ENCODE assay signal across 30 mouse cellular contexts in genomic region chr12:79369512-79370165, GRCm38 (mm10).
DNase-seq lines count a peak whose midpoint lies in the region; ATAC-seq and TF ChIP-seq lines count a peak whose summit lies in the region.
"Had no signal": no experiment of that assay in that cellular context is flagged by ENCODE, and none has a peak within 500 bp of the region (broad histone marks: within the 10 kb centered on the region; RNA-seq: fewer than 3 reads in every experiment).

No protein-coding gene starts in this region.

- H3K4me2 ChIP-seq in embryonic facial prominence, embryonic 12.5 days (replicated peaks), result no peak overlapping the region
- no peak overlapping the region for H3K4me2 ChIP-seq in heart, embryonic 16.5 days (ENCODE audit: low read depth, low read length)
- no peak overlapping the region for H3K4me2 ChIP-seq in embryonic facial prominence, embryonic 15.5 days (replicated peaks)
- H3K4me2 ChIP-seq: forebrain, embryonic 13.5 days; hindbrain, embryonic 13.5 days; liver, embryonic 11.5 days; lung, embryonic 15.5 days; midbrain, embryonic 12.5 days; neural tube, embryonic 12.5 days had no signal

- no peak overlapping the region for H3K9ac ChIP-seq in embryonic facial prominence, embryonic 12.5 days
- no peak overlapping the region for H3K9ac ChIP-seq in heart, embryonic 16.5 days (ENCODE audit: low read length)
- H3K9ac ChIP-seq in heart, adult 2 months (ENCODE audit: low read depth, low read length), result no peak overlapping the region
- no peak overlapping the region for H3K9ac ChIP-seq in MEL (ENCODE audit: control insufficient read depth, low read depth, low read length, poor library complexity, severe bottlenecking)
- no peak overlapping the region for H3K9ac ChIP-seq in embryonic facial prominence, embryonic 15.5 days
- H3K9ac ChIP-seq: forebrain, embryonic 13.5 days; hindbrain, embryonic 13.5 days; lung, embryonic 15.5 days; midbrain, embryonic 12.5 days; neural tube, embryonic 12.5 days had no signal

- no peak for DNase-seq in embryonic facial prominence, embryonic 10.5 days (ENCODE audit: low spot score)
- no peak for DNase-seq in heart, adult 2 months
- no peak for DNase-seq in MEL (ENCODE audit: low read depth, low spot score)
- DNase-seq in cerebellum, postnatal 14 days, result no peak
- DNase-seq in cerebellum, adult 11-12 months, result no peak
- DNase-seq: adrenal gland, adult 8-10 months; cerebellum, adult 18-20 months; cerebellum, postnatal 10 days; gastrocnemius, postnatal 10 days; heart, postnatal 14 days; kidney, postnatal 14 days; layer of hippocampus, adult 9-11 months; lung, postnatal 36 days; right cerebral cortex, adult 18-20 months; spleen, adult 18-20 months; thymus, adult 2 months; thymus, postnatal 36 days had no signal

- 64% methylated on average over 7 of the region's 7 CpGs for WGBS in embryonic facial prominence, embryonic 12.5 days
- 75% methylated on average over 7 of the region's 7 CpGs for WGBS in embryonic facial prominence, embryonic 10.5 days
- WGBS in heart, embryonic 16.5 days, result 68% methylated on average over 7 of the region's 7 CpGs
- WGBS in heart, adult 2 months, result 72% methylated on average over 7 of the region's 7 CpGs
- WGBS in embryonic facial prominence, embryonic 15.5 days, result 53% methylated on average over 7 of the region's 7 CpGs

- no peak for TF ChIP-seq EP300 in heart, adult 2 months (IDR thresholded peaks at IDR 0.05; ENCODE audit: insufficient read depth, low read depth, low read length)
- TF ChIP-seq EP300 in MEL (IDR thresholded peaks at IDR 0.05; ENCODE audit: low read depth in 1 of 2, low read length in 2 of 2), result 0 out of 4 replicates have a peak, but pooled peaks of 1 of the 2 experiments have one; percentile 19

- TF ChIP-seq RAD21 in MEL (IDR thresholded peaks at IDR 0.05; ENCODE audit: low read depth, low read length), result no peak

- intact Hi-C loops in heart, adult 2 months (cut with DNase I), result no loop called here

- no peaks in the 10 kb centered on the region for H3K9me3 ChIP-seq in embryonic facial prominence, embryonic 12.5 days
- no peaks in the 10 kb centered on the region for H3K9me3 ChIP-seq in embryonic facial prominence, embryonic 10.5 days
- H3K9me3 ChIP-seq in heart, embryonic 16.5 days (replicated peaks; ENCODE audit: control insufficient read depth, low read length), result peaks cover 8% of the 10 kb centered on the region
- H3K9me3 ChIP-seq in MEL (replicated peaks; ENCODE audit: insufficient read depth, low read length), result no peaks in the 10 kb centered on the region
- H3K9me3 ChIP-seq in embryonic facial prominence, embryonic 15.5 days (replicated peaks), result no peaks in the 10 kb centered on the region
- H3K9me3 ChIP-seq: forebrain, embryonic 13.5 days; hindbrain, embryonic 13.5 days; lung, embryonic 15.5 days; midbrain, embryonic 12.5 days; neural tube, embryonic 12.5 days had no signal

- TF ChIP-seq CTCF in heart, adult 2 months (IDR thresholded peaks at IDR 0.05), result no peak
- TF ChIP-seq CTCF in MEL (IDR thresholded peaks at IDR 0.05 in 2 of 3, conservative IDR thresholded peaks at IDR 0.05 in 1 of 3; ENCODE audit: control insufficient read depth in 1 of 3, insufficient read depth in 1 of 3, low read depth in 2 of 3, low read length in 3 of 3, poor library complexity in 1 of 3, severe bottlenecking in 1 of 3), result no peak

- H3K4me1 ChIP-seq in embryonic facial prominence, embryonic 12.5 days, result peaks cover 9% of the 10 kb centered on the region; the same call in 1 of the 2 replicates
- H3K4me1 ChIP-seq in embryonic facial prominence, embryonic 10.5 days, result peaks cover 7% of the 10 kb centered on the region; the same call in 1 of the 2 replicates
- H3K4me1 ChIP-seq in heart, embryonic 16.5 days (ENCODE audit: control insufficient read depth, insufficient read depth, low read length), result peaks cover 14% of the 10 kb centered on the region
- H3K4me1 ChIP-seq in heart, adult 2 months (ENCODE audit: control insufficient read depth, insufficient read depth, low read length), result peaks cover 1% of the 10 kb centered on the region; the same call in 1 of the 2 replicates
- H3K4me1 ChIP-seq in MEL (ENCODE audit: control insufficient read depth in 1 of 2, insufficient read depth in 2 of 2, low read length in 2 of 2), result peaks cover 14 to 16% of the 10 kb centered on the region in 2 experiments
- H3K4me1 ChIP-seq in embryonic facial prominence, embryonic 15.5 days, result peaks cover 14% of the 10 kb centered on the region; the same call in 1 of the 2 replicates
- H3K4me1 ChIP-seq: forebrain, embryonic 13.5 days; hindbrain, embryonic 13.5 days; midbrain, embryonic 12.5 days; neural tube, embryonic 12.5 days had no signal

- H3K4me3 ChIP-seq in embryonic facial prominence, embryonic 12.5 days, result no peak overlapping the region
- H3K4me3 ChIP-seq in embryonic facial prominence, embryonic 10.5 days, result no peak overlapping the region
- H3K4me3 ChIP-seq in heart, embryonic 16.5 days (ENCODE audit: low read length), result no peak overlapping the region
- H3K4me3 ChIP-seq in heart, adult 2 months, result no peak overlapping the region
- H3K4me3 ChIP-seq in MEL (ENCODE audit: control insufficient read depth in 1 of 2, insufficient read depth in 1 of 2, low read depth in 2 of 2, low read length in 2 of 2), result no peak overlapping the region
- H3K4me3 ChIP-seq in embryonic facial prominence, embryonic 15.5 days (replicated peaks), result no peak overlapping the region
- H3K4me3 ChIP-seq: forebrain, embryonic 13.5 days; hindbrain, embryonic 13.5 days; lung, embryonic 15.5 days; megakaryocyte, embryonic 14.5 days; midbrain, embryonic 12.5 days; myocyte; neural tube, embryonic 12.5 days had no signal

- H3K36me3 ChIP-seq in embryonic facial prominence, embryonic 12.5 days, result no peaks in the 10 kb centered on the region
- H3K36me3 ChIP-seq in embryonic facial prominence, embryonic 10.5 days (replicated peaks), result 0 out of 2 replicates have a peak, but pooled peaks cover 2% of the 10 kb centered on the region
- H3K36me3 ChIP-seq in heart, embryonic 16.5 days (ENCODE audit: control insufficient read depth, insufficient read depth), result peaks cover 6% of the 10 kb centered on the region; the same call in 1 of the 2 replicates
- H3K36me3 ChIP-seq in heart, adult 2 months (ENCODE audit: control insufficient read depth, insufficient read depth, low read length), result no peaks in the 10 kb centered on the region
- H3K36me3 ChIP-seq in MEL (ENCODE audit: control insufficient read depth in 1 of 2, insufficient read depth in 2 of 2, low read length in 2 of 2), result peaks cover 0 to 23% of the 10 kb centered on the region in 2 experiments; a peak in 2 of 4 replicates
- no peaks in the 10 kb centered on the region for H3K36me3 ChIP-seq in embryonic facial prominence, embryonic 15.5 days
- H3K36me3 ChIP-seq: hindbrain, embryonic 13.5 days; lung, embryonic 15.5 days; midbrain, embryonic 12.5 days; neural tube, embryonic 12.5 days had no signal

- no peaks in the 10 kb centered on the region for H3K27me3 ChIP-seq in embryonic facial prominence, embryonic 12.5 days
- no peaks in the 10 kb centered on the region for H3K27me3 ChIP-seq in embryonic facial prominence, embryonic 10.5 days (replicated peaks; ENCODE audit: low read depth, poor library complexity, severe bottlenecking)
- no peaks in the 10 kb centered on the region for H3K27me3 ChIP-seq in heart, embryonic 16.5 days (ENCODE audit: control insufficient read depth, insufficient read depth, low read length)
- no peaks in the 10 kb centered on the region for H3K27me3 ChIP-seq in heart, adult 2 months (ENCODE audit: control insufficient read depth, insufficient read depth, low read length)
- no peaks in the 10 kb centered on the region for H3K27me3 ChIP-seq in MEL (ENCODE audit: control insufficient read depth in 1 of 2, insufficient read depth in 2 of 2, low read length in 2 of 2)
- H3K27me3 ChIP-seq in embryonic facial prominence, embryonic 15.5 days, result no peaks in the 10 kb centered on the region
- H3K27me3 ChIP-seq: forebrain, embryonic 13.5 days; hindbrain, embryonic 13.5 days; lung, embryonic 15.5 days; megakaryocyte, embryonic 14.5 days; midbrain, embryonic 12.5 days; neural tube, embryonic 12.5 days had no signal

- 0 out of 2 replicates have a peak overlapping the region, but pooled peaks have one; percentile 41 for H3K27ac ChIP-seq in embryonic facial prominence, embryonic 12.5 days
- no peak overlapping the region for H3K27ac ChIP-seq in embryonic facial prominence, embryonic 10.5 days (replicated peaks)
- H3K27ac ChIP-seq in heart, embryonic 16.5 days (ENCODE audit: low read length), result 0 out of 2 replicates have a peak overlapping the region, but pooled peaks have one; percentile 54
- H3K27ac ChIP-seq in heart, adult 2 months, result no peak overlapping the region
- H3K27ac ChIP-seq in MEL (ENCODE audit: control insufficient read depth, low read depth, low read length), result no peak overlapping the region
- peak overlapping the region; percentile 36; the same call in 1 of the 2 replicates for H3K27ac ChIP-seq in embryonic facial prominence, embryonic 15.5 days (replicated peaks)
- H3K27ac ChIP-seq: forebrain, embryonic 13.5 days; hindbrain, embryonic 13.5 days; lung, embryonic 15.5 days; midbrain, embryonic 12.5 days; neural tube, embryonic 12.5 days had no signal

- H3K79me2 ChIP-seq in heart, adult 2 months (replicated peaks; ENCODE audit: control insufficient read depth, insufficient read depth, low read length), result no peaks in the 10 kb centered on the region
- no peaks in the 10 kb centered on the region for H3K79me2 ChIP-seq in MEL (ENCODE audit: control insufficient read depth, insufficient read depth, low read length, poor library complexity)

- no peak for ATAC-seq in embryonic facial prominence, embryonic 12.5 days (ENCODE audit: insufficient number of reproducible peaks, insufficient read depth, low FRiP score, low TSS enrichment)
- no peak for ATAC-seq in heart, embryonic 16.5 days (replicated peaks; ENCODE audit: extremely low read depth, insufficient read depth, low FRiP score)
- ATAC-seq in embryonic facial prominence, embryonic 15.5 days (ENCODE audit: insufficient number of reproducible peaks, low FRiP score, low TSS enrichment, low read depth), result no peak
- ATAC-seq: activated CD4-positive, CD25-positive, alpha-beta regulatory T cell, adult 4 months; forebrain, embryonic 13.5 days; intestine, postnatal 0 days had no signal

- TF ChIP-seq POLR2A in heart, adult 2 months (IDR thresholded peaks at IDR 0.05; ENCODE audit: insufficient read depth, low read depth, low read length), result no peak
- TF ChIP-seq POLR2A in MEL (IDR thresholded peaks at IDR 0.05; ENCODE audit: control insufficient read depth in 1 of 2, insufficient read depth in 1 of 2, low read depth in 1 of 2, low read length in 2 of 2, poor library complexity in 1 of 2), result no peak

TF ChIP-seq in MEL, 35 proteins besides CTCF, POLR2A, EP300 and RAD21 (continues in another document):
- TF ChIP-seq MAFK (IDR thresholded peaks at IDR 0.05; ENCODE audit: borderline replicate concordance, low read depth, low read length) (no peak), ZNF384 (IDR thresholded peaks at IDR 0.05; ENCODE audit: low read depth, low read length) (peak; percentile 67; the same call in 1 of the 2 replicates), CHD2 (IDR thresholded peaks at IDR 0.05; ENCODE audit: low read length) (no peak), MYB (IDR thresholded peaks at IDR 0.05; ENCODE audit: low read depth, low read length) (no peak), TBP (IDR thresholded peaks at IDR 0.05; ENCODE audit: low read depth, low read length) (no peak), UBTF (IDR thresholded peaks at IDR 0.05; ENCODE audit: borderline replicate concordance, insufficient read depth, low read depth, low read length) (no peak)

Comparison
In these comparisons a context has a peak if more than half of its experiments do, and no peak if none do; other contexts are left out.
1. H3K27ac ChIP-seq: peak in embryonic facial prominence, embryonic 12.5 days (single experiment), heart, embryonic 16.5 days (single experiment) and embryonic facial prominence, embryonic 15.5 days (single experiment); none in embryonic facial prominence, embryonic 10.5 days (single experiment), heart, adult 2 months (single experiment) and MEL (single experiment).